Mouse (Mus musculus) brown adipose tissue, adult 24 weeks (tissue): ENCODE measurements at regions not wholly inside any gene's neighbourhood (a gene's known extent, or its start where the extent isn't known, plus 50 kb on each side); places are given as distances from the start of the nearest gene placed in this dataset.

Experiments
- H3K27ac ChIP-seq: fragments of 200-500 bp; replicated peaks from 2 replicates; pipeline ENCODE4 v1.5.1; 2012; ENCODE audit warnings: low read depth, mild to moderate bottlenecking, low read length
- H3K4me1 ChIP-seq: fragments of 200-500 bp; 2 replicates; pipeline ENCODE4 v1.6.1; 2012; ENCODE audit warnings: low read length, mixed read lengths; ENCODE audit not compliant: control insufficient read depth, insufficient read depth, insufficient read length
- H3K4me3 ChIP-seq: fragments of 200-500 bp; 2 replicates; pipeline ENCODE4 v1.5.1; 2012; ENCODE audit warnings: low read depth, mild to moderate bottlenecking, low read length, moderate library complexity; ENCODE audit not compliant: insufficient read depth

DNA sequence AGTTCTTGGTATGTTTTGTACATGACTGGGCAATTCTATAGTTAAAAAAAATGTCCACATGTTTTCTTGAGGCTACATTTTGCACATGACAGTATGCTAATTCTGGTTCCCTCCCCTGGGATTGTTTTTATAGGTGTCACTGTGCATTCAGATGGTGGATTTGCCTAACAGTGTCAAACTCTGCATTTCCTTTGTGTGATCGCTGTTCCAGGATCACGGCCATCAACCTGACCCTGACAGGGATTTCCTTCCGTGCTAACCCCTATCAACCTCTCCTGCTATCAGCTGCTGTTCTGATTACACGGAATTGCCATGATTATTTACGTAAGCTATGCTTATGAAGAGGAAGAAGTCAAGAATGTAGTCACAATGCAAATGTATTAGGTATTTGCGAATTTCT is 155.1 kb upstream of the Tmem45b start:
- no peaks in the 10 kb centered on the region for H3K4me1 ChIP-seq
- no peak overlapping the region for H3K4me3 ChIP-seq
- no peak overlapping the region for H3K27ac ChIP-seq

DNA sequence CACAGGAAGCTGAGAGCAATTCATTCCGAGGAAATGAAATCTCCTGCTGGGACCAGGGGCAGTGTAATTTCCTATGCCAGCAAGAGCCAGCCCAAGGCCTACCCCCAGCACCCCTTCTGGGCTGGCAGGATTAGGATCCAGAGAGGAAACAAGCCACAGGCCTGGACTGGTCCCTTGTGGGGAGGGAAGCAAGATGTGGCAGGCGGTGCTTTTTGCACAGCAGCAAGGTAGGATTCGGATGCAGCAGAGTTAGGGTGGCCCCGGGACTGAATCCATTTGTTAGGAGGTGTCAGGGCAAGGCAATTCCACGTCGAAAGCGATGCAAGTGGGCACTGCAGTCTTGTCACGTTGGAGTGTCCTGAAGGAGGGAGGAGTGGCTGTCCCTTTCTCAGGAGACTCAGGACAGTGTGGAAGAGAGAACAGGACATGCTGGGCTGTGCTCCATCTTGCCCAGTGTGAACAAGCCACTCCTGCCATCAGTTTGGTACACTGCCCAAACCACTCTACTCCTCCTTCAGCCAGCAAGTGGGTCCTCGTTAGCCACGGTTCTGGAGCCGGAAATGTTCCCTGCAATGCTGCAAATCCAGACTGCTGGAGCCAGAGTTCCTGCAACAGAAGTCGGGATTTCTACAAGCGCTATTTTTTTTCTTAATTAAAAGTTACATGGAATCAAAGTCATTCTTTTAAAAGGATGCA is 150.1 kb upstream of the Tmem45b start:
- Histone ChIP-seq H3K4me1 (no peaks in the 10 kb centered on the region), H3K4me3 (no peak overlapping the region), H3K27ac (no peak overlapping the region)

- H3K4me3 ChIP-seq = no peak overlapping the region
- H3K4me1 ChIP-seq = no peaks in the 10 kb centered on the region
- no peak overlapping the region for H3K27ac ChIP-seq
Measured at GRCm38 (mm10) chr9:31611036-31611695, 146.9 kb upstream of the Tmem45b start.

DNA sequence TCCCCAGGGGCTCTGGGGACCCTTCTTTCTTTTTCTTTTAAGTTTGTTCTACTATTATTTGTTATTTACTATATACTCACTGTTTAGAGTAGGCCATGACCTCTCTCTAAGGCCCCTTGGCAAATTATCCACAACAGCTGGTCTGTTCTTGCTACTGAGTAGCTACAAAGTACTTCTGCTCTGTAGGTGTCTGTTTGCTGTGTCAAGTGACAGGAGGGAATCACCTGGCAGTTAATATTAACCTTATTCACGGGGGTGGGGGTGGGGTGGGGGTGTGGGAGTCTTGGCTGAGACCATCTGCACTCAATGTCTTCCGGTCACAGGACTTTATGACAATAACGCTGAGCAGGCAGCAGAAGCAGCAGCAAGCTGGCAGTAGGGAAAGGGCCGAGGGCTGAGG is 146.4 kb upstream of the Tmem45b start:
- H3K4me1 ChIP-seq = no peaks in the 10 kb centered on the region
- no peak overlapping the region for H3K27ac ChIP-seq
- H3K4me3 ChIP-seq = no peak overlapping the region

GRCm38 (mm10) chr9:31610212-31610611 is 145.9 kb upstream of the Tmem45b start:
- Histone ChIP-seq H3K4me1 (no peaks in the 10 kb centered on the region), H3K27ac (no peak overlapping the region)

GRCm38 (mm10) chr9:31609731-31610130 is 145.5 kb upstream of the Tmem45b start:
- H3K4me1 ChIP-seq = no peaks in the 10 kb centered on the region
- H3K4me3 ChIP-seq = no peak overlapping the region
- no peak overlapping the region for H3K27ac ChIP-seq

More at GRCm38 (mm10) chr9:31610212-31610611, 145.9 kb upstream of the Tmem45b start:
- no peak overlapping the region for H3K4me3 ChIP-seq

DNA sequence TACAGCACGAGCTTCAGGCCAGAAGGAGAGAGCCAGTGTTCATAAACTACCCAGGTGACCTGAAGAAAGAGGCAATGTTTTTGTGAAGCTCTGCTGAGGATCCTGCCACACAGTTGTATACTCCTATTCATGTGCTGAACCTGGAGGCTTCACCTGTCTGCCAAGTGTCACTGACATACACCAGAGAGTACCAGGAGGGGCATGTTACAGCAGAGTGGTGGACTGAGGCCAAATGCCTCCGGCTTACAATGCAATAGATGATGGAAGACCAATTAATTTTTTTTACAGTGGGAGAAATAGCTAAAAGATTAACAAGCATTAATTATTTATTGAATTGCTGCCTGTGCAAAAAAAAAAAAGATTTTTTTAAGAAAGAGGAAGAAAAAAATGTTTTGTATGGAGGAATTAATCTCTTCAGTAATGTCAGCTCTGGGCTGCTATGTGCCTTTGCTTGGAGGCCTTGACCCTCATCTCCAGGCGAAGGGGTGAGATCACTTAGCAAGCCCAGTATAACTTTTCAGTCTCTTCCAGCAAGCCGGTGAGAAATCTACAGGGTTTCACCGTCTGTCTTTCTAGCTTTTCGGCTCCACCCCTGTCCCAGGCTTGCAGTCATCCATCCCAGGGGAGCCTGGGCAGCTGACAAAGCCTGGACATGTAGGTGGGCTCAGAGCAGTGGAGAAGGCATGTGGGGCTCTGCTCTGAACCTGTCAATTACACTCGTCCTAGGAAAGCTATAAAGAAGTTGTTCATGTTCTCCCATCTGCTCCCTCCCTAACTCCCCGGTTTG is 144.0 kb upstream of the Tmem45b start:
- no peak overlapping the region for H3K4me3 ChIP-seq
- H3K27ac ChIP-seq = no peak overlapping the region
- no peaks in the 10 kb centered on the region for H3K4me1 ChIP-seq

DNA sequence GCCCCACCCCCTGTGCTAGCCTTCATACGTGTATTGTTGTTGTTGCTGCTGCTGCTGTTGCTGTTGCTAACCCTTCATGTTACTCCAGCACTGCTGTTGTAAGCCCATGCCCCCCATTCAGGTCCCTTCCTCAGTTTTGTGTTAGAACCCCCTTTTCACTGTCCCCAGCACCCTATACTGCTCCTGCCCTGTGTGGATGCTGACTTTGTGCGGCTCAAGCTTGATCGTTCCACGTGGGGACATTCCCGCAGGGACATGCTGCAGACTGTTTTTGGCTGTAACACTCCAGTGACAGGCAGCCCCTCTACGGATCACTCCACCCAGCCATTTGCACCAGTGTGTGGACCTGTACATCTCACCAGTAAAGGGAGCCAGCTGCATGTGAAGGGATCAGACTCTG is 142.7 kb upstream of the Tmem45b start:
- Histone ChIP-seq H3K27ac (no peak overlapping the region), H3K4me1 (no peaks in the 10 kb centered on the region), H3K4me3 (no peak overlapping the region)

- Histone ChIP-seq H3K27ac (no peak overlapping the region), H3K4me3 (no peak overlapping the region), H3K4me1 (no peaks in the 10 kb centered on the region)
Measured at GRCm38 (mm10) chr9:31604497-31605090, 140.3 kb upstream of the Tmem45b start.

DNA sequence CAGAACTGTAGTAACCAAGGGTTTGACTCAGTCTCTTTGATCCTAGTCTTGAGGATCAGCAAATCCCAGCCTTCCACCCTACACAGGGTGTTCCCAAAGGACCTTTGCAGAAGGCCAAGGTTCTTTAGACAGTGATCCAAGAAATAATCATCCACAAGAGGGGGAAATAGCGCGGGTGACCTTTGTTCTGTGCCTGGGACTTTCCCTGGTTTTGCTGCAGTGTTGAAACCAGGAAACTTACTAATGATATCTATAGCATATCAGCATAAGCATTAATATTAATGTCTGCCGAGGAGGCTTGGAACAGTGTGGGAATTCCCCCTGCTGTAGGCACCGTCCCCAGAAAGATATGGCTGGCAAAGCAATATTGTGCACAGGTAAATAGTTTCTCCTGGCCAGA is 138.4 kb upstream of the Tmem45b start:
- no peak overlapping the region for H3K27ac ChIP-seq
- no peaks in the 10 kb centered on the region for H3K4me1 ChIP-seq
- H3K4me3 ChIP-seq = no peak overlapping the region

DNA sequence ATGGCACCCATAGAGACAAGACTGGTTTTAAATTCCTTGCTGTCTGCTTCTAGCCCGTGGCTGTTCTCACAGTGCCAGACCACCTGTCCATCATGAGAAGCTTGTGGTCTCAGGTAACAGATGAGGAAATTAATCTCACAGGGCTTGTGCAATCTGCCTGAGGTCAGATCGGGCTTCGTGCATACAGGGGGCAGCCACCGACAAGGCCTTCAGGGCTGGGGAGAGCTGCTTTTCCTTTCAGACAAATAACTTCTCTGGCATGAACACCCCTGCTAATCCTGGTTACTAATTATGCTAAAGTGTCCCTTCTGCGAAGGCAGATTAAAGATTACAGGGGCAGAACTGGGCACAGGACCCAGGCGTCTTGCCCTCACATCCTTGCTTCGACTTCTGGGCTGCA is 130.8 kb upstream of the Tmem45b start:
- Histone ChIP-seq H3K4me3 (no peak overlapping the region), H3K27ac (no peak overlapping the region), H3K4me1 (no peaks in the 10 kb centered on the region)

DNA sequence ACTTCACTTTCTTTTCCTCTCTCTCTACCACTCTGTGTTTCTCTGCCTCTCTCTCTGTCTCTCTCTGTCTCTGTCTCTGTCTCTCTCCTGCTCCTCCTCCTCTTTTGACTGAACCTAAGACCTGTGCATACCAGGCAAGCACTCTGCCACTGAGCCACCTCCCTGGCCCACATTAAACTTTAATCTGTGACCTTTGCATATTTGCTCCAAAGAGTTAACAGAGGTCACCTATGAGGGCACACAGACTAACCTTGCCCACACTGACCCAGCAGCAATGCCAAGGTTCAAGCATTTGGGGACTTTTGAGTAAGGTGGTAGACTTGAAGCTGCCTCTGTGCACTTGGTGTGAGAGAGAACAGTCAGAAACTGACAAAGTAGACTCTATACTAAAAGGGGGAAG is 123.4 kb upstream of the Tmem45b start:
- Histone ChIP-seq H3K27ac (no peak overlapping the region), H3K4me1 (peaks cover 2% of the 10 kb centered on the region; the same call in 1 of the 2 replicates), H3K4me3 (no peak overlapping the region)

DNA sequence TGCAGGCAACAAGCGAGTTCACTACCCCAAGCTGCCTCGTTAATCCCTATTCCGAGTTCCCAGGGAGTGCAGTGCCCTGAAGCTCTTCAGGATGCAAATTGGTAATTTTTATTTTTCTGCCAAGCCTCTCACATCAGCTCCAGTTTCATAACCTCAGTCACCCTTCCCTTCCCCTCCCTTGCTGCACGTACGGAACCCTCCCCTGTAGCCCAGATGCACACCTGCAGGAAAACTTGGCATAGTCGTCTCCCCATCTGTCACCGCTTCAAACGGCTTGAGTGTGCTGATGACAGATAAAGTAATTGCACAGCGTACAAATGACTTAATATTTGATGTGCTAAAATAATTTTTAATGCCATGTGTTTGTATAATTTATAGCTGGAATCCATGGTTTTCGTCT is 119.7 kb upstream of the Tmem45b start:
- Histone ChIP-seq H3K27ac (no peak overlapping the region), H3K4me3 (no peak overlapping the region), H3K4me1 (peaks cover 2% of the 10 kb centered on the region; the same call in 1 of the 2 replicates)

DNA sequence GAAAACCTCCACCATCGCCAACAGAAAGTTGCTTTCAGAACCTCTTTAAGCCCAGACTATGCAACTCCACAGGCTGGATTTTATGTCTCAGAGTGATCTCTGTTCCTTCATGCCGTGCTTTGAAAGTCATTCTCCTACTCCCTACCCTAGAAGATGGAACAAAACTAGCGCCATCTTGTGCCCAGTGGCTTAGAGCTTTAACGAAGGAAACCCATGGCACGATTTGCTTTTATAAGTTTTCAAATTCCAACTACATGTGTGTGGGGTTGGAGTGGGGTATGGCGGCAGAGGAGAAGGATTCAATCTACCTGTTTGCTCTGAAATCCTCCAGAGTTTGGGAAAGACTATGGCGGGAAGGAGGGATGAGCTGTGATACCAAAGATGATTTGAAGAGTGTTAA is 118.7 kb upstream of the Tmem45b start:
- Histone ChIP-seq H3K4me1 (peaks cover 2% of the 10 kb centered on the region; the same call in 1 of the 2 replicates), H3K27ac (no peak overlapping the region), H3K4me3 (no peak overlapping the region)

DNA sequence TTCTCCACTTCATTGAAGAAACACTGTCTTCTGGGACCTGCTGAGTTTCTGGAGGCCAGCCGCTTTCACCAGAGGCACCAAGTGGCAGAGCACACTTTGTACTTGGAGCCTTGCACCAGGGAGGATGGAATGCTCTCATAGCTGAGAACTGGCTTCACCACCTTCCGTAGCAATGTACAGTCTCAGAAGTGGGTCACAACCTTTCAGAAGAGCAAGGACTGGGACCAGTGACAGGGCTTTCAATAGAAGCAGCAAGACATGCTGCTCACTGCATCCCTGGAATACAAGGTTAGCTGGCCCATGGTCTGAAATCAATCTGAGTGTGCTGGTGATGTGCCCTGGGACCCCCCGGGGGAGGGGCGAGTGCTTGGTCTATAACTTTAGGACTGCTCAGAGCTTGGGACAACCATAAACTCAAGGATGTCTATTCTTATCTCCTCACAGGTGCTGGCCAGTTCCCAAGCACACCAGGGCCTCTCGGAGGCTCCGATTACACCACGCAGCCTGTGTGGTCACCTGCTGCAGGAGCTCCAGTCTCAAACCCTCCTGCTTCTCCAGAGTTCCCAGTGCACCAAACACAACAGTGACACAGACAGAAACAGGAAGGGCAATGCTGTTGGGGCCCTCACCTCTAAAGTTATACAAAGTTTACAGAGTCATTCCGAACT is 114.4 kb upstream of the Tmem45b start:
- H3K4me3 ChIP-seq = no peak overlapping the region
- no peak overlapping the region for H3K27ac ChIP-seq
- no peaks in the 10 kb centered on the region for H3K4me1 ChIP-seq
